Mouse (Mus musculus) limb, embryonic 14.5 days (tissue): Measurements from ENCODE around the gene Dock1. TPM values are rescaled to one million over a fixed set of nuclear protein-coding genes. Genes with fewer than 3 reads are reported as not detected.
A peak's percentile ranks its signal among the peaks of the same experiment; 100 is the strongest.

Experiments used
- ATAC-seq: fragments of 200-750 bp; cut with Nextera tagmentation; 2 replicates; pipeline ENCODE4 v1.8.0; 2017; ENCODE audit warnings: low read depth, moderate number of reproducible peaks, moderate TSS enrichment; ENCODE audit not compliant: low FRiP score
- DNase-seq: peaks from one replicate; pipeline ENCODE4 v3.0.0-alpha.2; 2015; ENCODE audit warnings: low spot score
- H3K27ac ChIP-seq: fragments of 300-500 bp; sonication (generic); replicated peaks from 2 replicates; pipeline ENCODE4 v1.5.1; 2014; ENCODE audit warnings: low read depth, mild to moderate bottlenecking, low read length, moderate library complexity, mixed read lengths
- H3K27me3 ChIP-seq: fragments of 300-500 bp; sonication (generic); 2 replicates; pipeline ENCODE4 v1.6.1; 2014; ENCODE audit warnings: low read length, mixed read lengths; ENCODE audit not compliant: control insufficient read depth, insufficient read depth
- H3K36me3 ChIP-seq: fragments of 300-500 bp; sonication (generic); 2 replicates; pipeline ENCODE4 v1.6.1; 2014; ENCODE audit warnings: mild to moderate bottlenecking, low read length, moderate library complexity, mixed read lengths; ENCODE audit not compliant: control insufficient read depth, insufficient read depth
- H3K4me1 ChIP-seq: fragments of 300-500 bp; sonication (generic); 2 replicates; pipeline ENCODE4 v1.6.1; 2014; ENCODE audit warnings: antibody characterized with exemption, low read length, mixed read lengths; ENCODE audit not compliant: control insufficient read depth, insufficient read depth
- H3K4me2 ChIP-seq: fragments of 300-500 bp; sonication (generic); replicated peaks from 2 replicates; pipeline ENCODE4 v1.6.1; 2014; ENCODE audit warnings: low read depth, mild to moderate bottlenecking, low read length, moderate library complexity; ENCODE audit not compliant: severe bottlenecking
- H3K4me3 ChIP-seq: fragments of 300-500 bp; sonication (generic); replicated peaks from 2 replicates; pipeline ENCODE4 v1.5.1; 2014; ENCODE audit warnings: low read length
- H3K9ac ChIP-seq: fragments of 300-500 bp; sonication (generic); 2 replicates; pipeline ENCODE4 v1.6.1; 2014; ENCODE audit warnings: mild to moderate bottlenecking, low read depth, low read length, moderate library complexity; ENCODE audit not compliant: severe bottlenecking
- H3K9me3 ChIP-seq: fragments of 300-500 bp; sonication (generic); 2 replicates; pipeline ENCODE4 v1.6.1; 2016; ENCODE audit warnings: low read length; ENCODE audit not compliant: control insufficient read depth
- POLR2A ChIP-seq: fragments of 200-500 bp; IDR thresholded peaks from 2 replicates; pipeline ENCODE4 v1.8.0; 2012; ENCODE audit warnings: inconsistent platforms, mild to moderate bottlenecking, moderate library complexity, borderline replicate concordance; ENCODE audit not compliant: insufficient read depth, insufficient read length; ENCODE audit errors: extremely low read depth
- WGBS: fragments of 180-500 bp; shearing (Covaris S2); extraction: QIAGEN DNeasy Blood & Tissue Kit; methylation state at CpG from one replicate; pipeline ENCODE4 v1.1.7; 2014; 5-methylcytosine and 5-hydroxymethylcytosine counted together
- polyA plus RNA-seq, 2 experiments: library from polyadenylated mRNA; depleted of rRNA in 1 of 2; stranded (reverse) in 1 of 2; unstranded in 1 of 2; fragments of >200 nt; fragmentation: Nextera tagmentation in 1 of 2; extraction: Ambion mirVana in 1 of 2; gene quantifications; 2 replicates each; pipeline versions ENCODE4 v1.2.1 to v1.2.3; 2012 to 2014

Gene Dock1
- polyA plus RNA-seq, 2 experiments, result 35.7 to 40.0 TPM

GRCm38 (mm10) chr7:135165155-135165554, 494.7 kb downstream of the Dock1 start:
- Histone ChIP-seq H3K36me3 (peaks cover 67% of the 10 kb centered on the region), H3K4me3 (no peak overlapping the region), H3K9ac (no peak overlapping the region), H3K27ac (no peak overlapping the region), H3K27me3 (no peaks in the 10 kb centered on the region), H3K9me3 (no peaks in the 10 kb centered on the region), H3K4me1 (no peaks in the 10 kb centered on the region), H3K4me2 (no peak overlapping the region)
- DNase-seq (peak; percentile 50), ATAC-seq (no peak)
- no peak for TF ChIP-seq POLR2A
- 41% methylated on average over 3 of the region's 3 CpGs for WGBS

DNA sequence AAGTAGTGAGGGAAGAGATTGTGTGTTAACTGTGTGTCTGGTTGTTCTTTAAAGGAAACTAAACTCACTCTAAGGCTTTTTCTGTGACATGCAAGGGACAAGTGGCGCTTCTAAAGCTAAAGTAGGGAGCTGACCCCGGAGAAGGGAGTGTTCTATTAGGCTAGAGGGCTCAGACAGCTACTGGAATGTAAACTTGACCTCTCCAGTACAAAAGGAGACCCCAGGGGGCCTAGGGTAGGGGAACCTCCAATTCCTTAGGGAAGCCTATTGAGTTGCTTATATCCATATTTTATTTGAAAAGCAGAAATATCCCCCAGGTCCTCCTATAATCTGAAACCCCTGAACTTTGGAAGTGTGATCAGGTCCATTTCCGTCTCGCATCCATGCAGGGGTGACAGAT, 499.5 kb downstream of the Dock1 start:
- Histone ChIP-seq H3K9ac (no peak overlapping the region), H3K27ac (no peak overlapping the region), H3K9me3 (no peaks in the 10 kb centered on the region), H3K4me1 (no peaks in the 10 kb centered on the region), H3K4me3 (no peak overlapping the region), H3K4me2 (no peak overlapping the region), H3K36me3 (peaks cover 65% of the 10 kb centered on the region), H3K27me3 (no peaks in the 10 kb centered on the region)
- no peak for ATAC-seq
- WGBS, result 82% methylated on average over 4 of the region's 4 CpGs
- no peak for TF ChIP-seq POLR2A
- DNase-seq, result no peak

GRCm38 (mm10) chr7:135172219-135172618, 501.8 kb downstream of the Dock1 start:
- Histone ChIP-seq H3K4me3 (no peak overlapping the region), H3K4me2 (no peak overlapping the region), H3K9me3 (no peaks in the 10 kb centered on the region), H3K27me3 (no peaks in the 10 kb centered on the region), H3K27ac (no peak overlapping the region), H3K9ac (no peak overlapping the region), H3K4me1 (no peaks in the 10 kb centered on the region), H3K36me3 (peaks cover 49% of the 10 kb centered on the region)
- DNase-seq (no peak), ATAC-seq (no peak)
- 85% methylated on average over 9 of the region's 9 CpGs for WGBS
- no peak for TF ChIP-seq POLR2A

GRCm38 (mm10) chr7:135194190-135194589, 523.7 kb downstream of the Dock1 start:
- H3K27me3 ChIP-seq, result no peaks in the 10 kb centered on the region
- TF ChIP-seq POLR2A, result no peak
- ATAC-seq, result no peak
- WGBS, result 94% methylated on average over 3 of the region's 3 CpGs
- DNase-seq, result no peak
- no peaks in the 10 kb centered on the region for H3K36me3 ChIP-seq
- H3K27ac ChIP-seq, result no peak overlapping the region
- no peak overlapping the region for H3K4me2 ChIP-seq
- no peaks in the 10 kb centered on the region for H3K4me1 ChIP-seq
- H3K4me3 ChIP-seq, result no peak overlapping the region
- no peak overlapping the region for H3K9ac ChIP-seq
- no peaks in the 10 kb centered on the region for H3K9me3 ChIP-seq

- no peak for TF ChIP-seq POLR2A
- 90% methylated on average over 2 of the region's 2 CpGs for WGBS
- Histone ChIP-seq H3K4me3 (no peak overlapping the region), H3K27me3 (no peaks in the 10 kb centered on the region), H3K4me2 (no peak overlapping the region), H3K36me3 (no peaks in the 10 kb centered on the region), H3K9ac (no peak overlapping the region), H3K27ac (no peak overlapping the region), H3K4me1 (no peaks in the 10 kb centered on the region), H3K9me3 (no peaks in the 10 kb centered on the region)
- ATAC-seq (no peak), DNase-seq (no peak)
These were observed 525.2 kb downstream of the Dock1 start for GRCm38 (mm10) chr7:135195631-135196030.

DNA sequence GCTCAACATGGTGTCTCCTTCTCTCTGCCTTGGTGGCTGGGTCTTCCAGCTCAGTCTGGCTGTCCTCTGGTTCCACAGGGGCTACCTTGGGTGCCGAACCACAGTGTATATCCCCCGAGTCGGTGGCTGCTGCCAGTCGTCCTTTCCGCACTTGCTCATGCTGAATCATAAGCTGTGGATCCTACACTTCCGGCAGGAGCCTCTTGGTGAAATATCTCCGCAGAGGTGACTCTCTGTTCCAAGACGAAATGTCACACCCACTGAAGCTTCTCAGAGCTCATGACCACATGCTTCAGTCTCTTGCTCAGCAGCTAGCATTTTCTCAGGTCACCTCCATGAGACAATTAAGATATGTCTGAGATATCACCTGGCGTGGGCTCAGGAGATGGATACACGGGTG, 526.4 kb downstream of the Dock1 start:
- no peak overlapping the region for H3K4me3 ChIP-seq
- TF ChIP-seq POLR2A, result no peak
- no peak overlapping the region for H3K27ac ChIP-seq
- H3K36me3 ChIP-seq, result no peaks in the 10 kb centered on the region
- no peaks in the 10 kb centered on the region for H3K9me3 ChIP-seq
- no peak overlapping the region for H3K9ac ChIP-seq
- H3K27me3 ChIP-seq, result no peaks in the 10 kb centered on the region
- no peaks in the 10 kb centered on the region for H3K4me1 ChIP-seq
- no peak overlapping the region for H3K4me2 ChIP-seq
- ATAC-seq, result no peak
- DNase-seq, result no peak
- 85% methylated on average over 10 of the region's 10 CpGs for WGBS
